Mouse (Mus musculus) 416B (cell line): ENCODE measurements around the gene Gm49396.

ENCODE experiments used
- DNase-seq: peaks from one replicate; pipeline ENCODE4 v3.0.0; 2011; ENCODE audit warnings: low read depth

Gm49396 gene

DNA sequence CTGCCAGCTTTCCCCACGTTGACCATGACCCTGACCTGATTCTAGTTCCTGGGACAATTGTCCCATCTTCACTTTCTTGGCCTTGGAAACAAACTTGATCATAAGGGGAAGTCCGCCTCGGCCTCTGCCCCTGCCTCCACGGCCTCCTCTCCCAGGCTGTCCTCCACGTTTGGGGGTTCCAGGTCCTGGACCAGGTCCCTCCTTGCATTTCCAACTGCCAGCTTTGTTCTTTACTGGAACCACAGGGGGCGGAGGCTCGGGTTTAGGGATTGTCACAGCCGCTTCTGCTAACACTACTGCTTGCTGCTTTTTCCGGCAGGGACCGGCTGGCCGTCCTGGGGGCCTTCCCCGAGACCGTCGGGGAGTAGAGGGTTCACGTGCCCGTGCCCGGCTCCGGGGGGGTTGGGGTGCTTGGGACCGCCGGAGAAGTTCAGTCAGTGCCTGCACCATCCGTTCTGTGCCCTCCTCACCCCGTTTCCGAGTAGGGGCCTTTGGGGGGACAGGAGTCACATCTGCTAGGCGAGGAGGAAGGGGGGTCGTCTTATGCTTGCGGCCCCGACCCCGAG is 23.4 kb downstream of the Gm49396 start:
- DNase-seq, result no peak

DNA sequence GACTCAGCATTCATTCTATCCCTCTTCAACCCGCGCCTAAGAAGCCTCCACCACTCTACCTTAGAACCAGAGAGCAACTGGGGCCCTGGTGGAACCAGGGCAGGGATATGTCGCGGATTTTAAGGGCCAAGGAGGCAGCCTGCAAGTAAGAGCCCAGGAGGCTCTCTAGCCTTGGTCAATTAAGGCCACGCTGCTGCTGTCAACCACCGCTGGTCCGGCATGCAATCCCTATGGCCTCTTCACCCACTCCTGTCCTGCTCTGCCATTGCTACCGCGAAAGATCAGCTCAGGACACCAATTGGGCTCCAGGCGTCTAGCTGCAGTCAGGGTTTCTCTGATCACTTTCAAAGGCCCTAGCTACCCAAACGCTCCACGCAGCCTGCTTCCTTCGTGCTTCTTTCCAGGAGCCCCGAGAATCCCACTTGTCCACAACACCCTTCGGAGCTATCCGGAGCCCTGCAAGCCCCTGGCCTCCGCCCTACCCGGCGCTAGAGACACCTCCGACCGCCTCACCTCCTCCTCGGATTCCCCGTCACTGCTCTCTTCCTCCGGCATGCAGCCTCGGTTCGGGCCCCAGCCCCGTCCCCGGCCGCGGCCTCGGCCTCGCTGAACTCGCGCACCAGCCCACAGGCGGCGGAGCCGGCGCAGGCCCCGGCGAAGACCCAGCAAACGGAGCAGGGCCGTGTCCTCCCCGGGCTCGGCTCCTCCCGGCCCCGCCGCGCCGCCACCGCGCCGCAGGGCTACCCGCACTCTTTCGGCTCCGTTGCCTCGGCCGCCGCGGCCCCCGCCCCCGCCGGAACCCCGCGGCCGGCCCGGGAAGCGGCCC is 24.9 kb downstream of the Gm49396 start:
- DNase-seq, result peak; percentile 37

DNA sequence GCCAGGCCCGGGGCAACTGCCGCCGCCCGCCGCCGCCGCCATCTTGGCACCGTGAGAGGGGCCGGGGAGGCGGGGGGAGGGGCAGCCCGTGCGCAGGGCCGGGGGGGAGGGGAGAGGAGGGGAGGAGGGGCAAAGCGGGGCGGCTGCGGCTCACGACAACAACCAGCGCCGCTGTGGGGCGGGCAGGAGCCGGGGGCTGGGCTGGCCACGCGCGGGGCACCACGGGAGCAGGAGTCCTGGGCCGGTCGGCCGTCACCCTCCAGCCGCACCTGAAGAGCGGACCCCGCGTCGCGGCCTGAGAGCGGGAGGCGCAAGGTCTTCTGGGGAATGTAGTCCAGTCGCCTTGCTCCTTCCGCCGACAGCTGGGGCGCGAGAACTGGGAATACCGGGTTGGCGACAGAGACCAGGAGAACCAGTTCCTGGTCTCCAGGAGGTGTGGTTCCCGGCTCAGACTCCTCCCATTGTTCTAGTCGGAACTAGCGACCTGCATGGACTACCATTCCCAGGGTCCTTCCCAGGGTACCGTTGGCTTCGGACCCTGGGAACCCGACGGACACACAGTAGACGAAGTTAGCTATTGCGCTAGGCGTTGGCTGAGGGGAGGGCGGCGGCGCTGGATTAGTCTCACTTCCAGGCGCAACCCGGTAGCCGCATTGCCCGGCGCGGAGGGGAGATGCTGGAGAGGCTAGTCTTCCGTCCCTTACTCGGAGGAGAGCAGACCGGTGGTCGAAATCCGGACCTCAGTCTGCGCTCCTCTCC is 25.7 kb downstream of the Gm49396 start, which contains the start of gene Kmt2b:
Gene Kmt2b (minus strand): TSS at position 51 of the 759 bp plus-strand sequence.
- DNase-seq, result peak; percentile 96

DNA sequence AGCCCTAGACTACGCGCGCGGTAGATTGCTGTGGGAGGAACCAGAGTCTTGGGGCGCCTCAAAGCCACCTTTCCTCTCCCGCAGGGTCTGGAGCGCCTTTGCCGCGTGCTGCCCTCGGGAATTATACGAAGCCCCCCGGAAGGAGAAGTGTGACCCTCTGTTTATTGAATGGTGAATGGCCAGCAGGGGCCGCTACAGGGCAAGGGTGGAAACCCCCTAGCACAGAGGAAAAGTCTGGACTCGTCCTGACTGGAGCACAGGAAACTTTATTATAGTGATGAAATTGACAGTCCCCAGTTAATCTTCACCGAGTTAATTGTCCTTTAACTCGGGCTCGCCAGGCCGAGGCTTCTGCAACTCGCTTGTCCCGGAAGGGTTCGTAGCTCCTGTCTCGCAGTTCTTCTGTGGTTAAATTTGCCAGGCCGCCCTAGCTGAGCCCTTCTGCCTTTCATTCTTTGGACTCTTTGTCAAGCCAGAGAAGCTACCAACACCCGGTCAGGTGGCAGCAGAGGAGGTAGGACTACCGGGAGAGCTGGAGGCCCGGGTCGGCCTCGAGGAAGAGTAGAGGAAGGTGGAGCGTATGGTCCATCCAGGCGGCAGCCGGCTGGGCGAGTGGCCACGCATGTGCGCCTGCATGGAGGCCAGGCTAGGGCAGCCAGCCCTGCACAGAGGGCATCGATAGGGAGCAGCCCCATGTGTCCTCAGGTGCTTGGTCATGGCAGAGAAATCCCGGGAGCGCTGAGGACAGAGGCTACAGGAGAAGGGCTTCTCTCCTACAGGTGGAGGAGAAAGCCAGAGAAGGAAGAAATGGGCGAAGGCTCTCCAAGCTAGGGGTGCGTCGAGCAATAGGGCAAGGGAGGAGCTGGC is 26.5 kb downstream of the Gm49396 start:
- peak; percentile 85 for DNase-seq

DNA sequence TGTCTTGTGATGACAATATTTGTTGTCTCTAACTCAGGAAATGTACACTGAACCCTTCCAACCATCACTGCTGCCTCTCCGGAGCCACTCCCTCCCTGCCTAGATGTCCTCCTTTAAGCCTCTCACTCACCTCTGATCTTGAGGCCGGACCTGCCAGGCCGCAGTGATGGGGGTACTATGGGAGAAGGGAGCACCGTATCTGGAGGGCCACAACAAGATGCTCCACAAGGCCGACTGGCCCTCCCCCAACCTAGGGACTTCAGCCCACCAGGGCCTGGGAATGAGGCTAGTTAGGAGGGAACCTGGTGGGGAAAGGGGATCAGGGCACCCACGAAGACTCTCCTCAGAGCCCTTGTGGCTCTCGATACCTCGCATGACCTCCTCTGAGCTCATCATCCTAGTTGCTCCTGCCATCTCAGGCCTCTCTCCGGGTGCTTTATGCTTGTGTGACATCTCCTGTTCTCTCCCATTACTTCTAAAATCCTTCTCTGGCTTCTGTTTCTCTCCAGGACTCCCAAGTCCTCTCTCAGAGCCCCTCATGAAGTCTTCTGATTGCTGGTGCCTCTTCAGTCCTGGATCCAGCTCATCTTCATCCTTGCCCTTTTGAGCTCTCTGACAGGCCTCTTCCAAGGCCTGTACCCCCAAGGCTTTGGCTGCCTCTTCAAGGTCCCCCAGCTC is 27.9 kb downstream of the Gm49396 start:
- DNase-seq, result no peak

DNA sequence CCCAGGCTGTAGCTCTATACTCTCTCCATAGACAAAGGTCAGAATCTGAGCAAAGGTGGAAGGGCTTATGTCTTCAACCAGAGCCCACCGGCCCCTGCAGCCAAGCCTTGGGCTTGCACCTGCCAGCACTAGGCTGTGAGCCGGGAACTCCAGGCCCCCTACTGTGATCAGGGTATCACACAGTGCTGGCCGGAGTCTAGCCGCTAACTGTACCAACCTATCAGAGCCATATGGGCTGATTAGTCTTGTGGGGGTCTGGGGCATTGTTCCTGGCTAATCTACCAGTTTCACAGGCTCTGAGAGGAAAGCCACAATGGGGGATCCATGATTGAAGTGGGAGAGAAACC is 28.4 kb downstream of the Gm49396 start:
- no peak for DNase-seq

DNA sequence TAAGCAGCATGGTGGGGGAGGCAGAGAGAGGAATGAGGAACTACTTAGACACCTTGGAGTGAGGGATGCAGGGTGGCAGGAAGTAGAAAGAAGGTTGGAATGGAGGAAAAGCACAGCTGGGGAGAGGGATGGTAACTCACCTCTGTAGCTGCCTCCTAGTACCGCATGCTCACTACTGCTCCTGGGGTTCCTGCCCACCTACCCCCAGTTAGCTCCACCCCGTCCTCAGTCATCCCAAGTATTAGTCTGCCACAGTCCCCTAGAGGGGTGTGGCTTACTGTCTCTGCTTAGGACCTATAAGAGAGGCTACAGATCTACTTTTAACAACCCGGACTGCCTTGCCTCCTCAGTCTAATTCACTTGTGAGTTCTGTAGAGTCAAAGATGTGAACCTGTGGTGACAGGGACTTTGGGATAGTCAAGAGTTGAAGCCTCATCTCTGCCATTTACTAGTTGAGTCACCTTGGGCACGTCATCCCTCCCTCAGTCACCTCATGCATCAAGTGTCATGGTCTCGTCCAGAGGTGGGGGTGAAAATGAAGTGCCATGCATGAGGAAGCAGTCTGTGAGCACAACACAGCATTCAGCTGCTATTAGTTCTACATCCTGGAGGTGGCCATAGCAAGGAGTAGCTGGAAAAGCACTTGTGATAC is 29.8 kb downstream of the Gm49396 start:
- no peak for DNase-seq

DNA sequence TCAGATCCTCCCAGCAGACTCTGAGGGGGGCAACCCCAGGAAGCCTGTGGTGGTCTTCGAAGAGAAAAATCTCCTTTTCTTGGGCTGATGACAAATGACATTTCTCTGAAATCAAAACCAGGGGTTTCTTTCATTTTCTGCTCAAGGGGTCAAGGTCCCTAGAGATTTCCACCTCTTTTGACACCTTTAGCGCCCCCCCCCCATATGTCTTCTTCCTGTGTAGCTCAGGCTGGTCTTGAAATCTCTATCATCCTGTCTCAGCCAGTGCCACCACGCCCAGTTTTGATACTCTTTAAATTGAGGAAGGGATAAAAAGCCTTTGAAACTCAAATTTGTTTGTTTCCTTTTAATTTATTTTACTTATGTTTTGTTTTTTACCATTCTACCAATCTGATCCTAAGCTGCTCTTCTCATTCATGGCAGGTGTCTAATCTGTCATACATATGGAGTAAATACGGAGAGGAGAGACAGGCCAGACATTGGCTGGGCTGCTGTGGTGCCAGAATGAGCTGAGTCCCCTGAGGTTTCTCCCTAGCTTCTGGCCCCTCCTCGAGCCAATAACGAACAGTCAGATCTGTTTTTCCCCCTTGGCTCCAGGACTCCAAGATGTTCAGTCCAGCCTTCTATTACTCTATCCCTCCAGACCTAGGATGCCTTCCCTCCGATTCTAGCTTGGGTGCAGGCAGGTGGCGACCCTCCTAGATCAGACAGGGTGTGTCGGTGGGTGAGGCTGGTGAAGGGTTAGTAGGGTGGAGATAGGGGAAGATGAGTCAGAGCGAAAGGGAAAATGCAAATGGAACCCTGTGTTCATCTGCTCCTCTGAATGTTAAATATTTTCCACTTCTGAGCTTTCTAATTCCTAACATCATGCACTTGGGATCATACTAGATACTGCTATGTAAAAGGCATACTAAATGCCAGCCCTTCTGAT is 30.7 kb downstream of the Gm49396 start:
- no peak for DNase-seq

DNA sequence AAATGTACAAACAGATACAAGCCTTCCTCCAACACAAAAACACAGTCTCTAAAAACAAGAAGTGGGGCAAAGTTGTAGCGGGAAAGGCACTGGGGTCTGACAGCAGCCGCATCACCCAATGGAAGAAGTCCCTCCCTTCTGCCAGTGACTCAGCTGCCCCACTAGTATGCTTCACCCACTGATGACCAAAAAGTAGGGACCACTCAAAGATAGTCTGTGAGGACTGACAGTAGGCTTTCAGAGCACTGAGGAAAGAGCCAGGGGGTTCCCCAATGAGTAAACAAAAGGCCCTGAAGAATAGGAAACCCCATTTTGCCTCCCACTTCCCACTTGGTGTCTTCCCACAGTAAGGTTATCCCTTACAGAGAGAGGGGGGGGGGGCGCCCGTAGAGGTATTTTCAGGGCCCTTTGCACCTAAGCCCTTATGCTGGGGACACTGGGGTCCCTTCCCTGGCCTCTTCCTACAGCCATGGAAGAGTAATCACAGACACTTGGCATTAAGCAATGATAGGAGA is 31.4 kb downstream of the Gm49396 start:
- DNase-seq, result no peak

DNA sequence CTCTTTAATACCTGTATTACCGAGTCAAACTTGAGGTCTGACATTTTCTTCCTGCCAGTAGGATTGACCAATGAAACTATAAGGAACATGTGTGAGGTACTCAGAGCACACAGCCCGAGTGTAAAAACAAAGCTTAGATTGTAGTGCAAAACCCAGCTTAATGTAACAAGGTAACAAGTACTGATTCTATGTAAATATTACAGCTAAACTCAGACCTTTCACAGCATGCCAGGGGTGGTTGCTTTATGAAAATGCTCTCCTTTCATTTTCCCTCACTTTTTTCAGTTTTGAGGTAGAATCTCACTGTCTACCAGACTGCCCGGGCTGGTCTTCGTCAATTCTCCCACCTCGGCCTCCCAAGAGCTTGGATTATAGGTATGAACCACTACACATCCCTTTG is 32.9 kb downstream of the Gm49396 start:
- DNase-seq, result no peak

DNA sequence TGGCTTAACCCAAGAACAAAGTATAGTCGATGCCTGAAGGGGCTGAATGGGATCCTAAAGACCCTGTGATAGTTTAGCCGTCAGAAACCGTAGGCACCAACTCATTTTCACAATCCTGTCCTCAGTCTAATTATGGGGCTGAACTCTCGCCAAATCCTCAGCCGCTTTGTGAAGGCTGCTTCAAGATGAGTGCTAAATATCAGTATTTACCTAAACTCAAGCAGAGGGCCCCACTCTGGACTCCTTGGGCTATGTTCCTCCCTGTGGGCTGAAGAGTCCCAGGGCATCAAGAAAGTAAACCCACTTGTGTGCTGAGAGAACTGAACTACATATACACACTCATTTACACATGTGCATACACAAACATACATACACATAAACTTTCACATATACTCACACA is 33.7 kb downstream of the Gm49396 start:
- DNase-seq, result no peak

DNA sequence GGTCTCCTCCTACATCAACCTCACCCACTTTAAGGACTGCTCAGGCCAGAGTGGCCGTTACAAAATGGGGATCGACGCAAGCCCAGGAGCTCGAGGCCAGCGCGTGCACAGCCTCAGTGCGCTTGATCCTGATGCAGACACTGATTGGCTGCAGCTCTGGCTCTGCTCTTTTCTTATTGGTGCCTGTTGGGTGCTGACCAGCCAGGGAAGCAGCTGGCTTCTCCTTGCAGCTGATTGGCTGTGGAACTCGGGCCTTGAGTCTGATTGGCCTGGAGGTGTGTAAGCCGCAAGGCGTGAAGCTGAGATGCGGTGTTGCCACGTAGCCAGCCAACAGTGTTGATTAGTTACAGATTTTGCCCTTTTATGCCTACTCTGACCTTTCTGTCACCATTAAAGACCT is 35.6 kb downstream of the Gm49396 start, which contains the start of gene Zbtb32:
Gene Zbtb32 (minus strand): TSS at position 124 of the 400 bp plus-strand sequence.
- no peak for DNase-seq

DNA sequence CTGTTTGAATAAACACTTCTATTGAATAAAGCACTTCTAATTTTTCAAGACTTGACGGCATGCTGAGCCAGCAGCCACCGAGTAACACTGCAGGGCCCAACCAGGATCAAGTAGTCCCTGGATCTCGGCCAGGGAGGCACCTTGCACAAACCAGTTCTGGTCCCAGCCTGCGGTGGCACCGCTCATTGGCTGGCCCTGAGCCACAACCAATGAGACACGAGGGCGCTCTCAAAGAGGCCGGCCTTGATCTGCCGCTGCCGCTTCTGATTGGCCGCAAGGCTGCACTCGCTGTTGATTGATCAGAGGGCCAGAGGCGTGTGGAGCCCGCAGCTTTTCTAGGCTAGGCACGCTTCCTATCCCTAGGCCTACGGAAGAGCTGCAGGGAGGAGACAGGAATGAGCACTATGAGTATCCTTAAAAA is 36.8 kb downstream of the Gm49396 start:
- no peak for DNase-seq

DNA sequence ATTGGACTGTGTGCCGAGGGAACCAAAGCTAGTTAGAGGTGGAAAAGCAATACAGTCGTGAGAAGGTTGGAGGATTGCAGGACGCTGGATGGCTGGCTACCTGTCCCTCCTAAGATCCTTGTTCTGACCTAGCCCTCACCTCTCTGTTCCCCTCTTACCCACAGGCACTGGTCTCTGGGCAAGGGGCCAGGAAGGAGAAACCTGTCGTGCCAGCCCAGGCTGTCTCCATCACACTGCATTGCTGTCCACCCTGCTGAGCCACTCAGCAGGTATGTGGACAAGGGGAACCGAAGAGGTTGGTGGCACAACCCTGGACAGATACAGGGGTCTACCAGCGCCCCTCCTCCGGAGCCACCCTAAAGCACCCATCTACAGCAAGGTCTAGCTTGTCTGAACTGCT is 37.5 kb downstream of the Gm49396 start:
- DNase-seq, result no peak

DNA sequence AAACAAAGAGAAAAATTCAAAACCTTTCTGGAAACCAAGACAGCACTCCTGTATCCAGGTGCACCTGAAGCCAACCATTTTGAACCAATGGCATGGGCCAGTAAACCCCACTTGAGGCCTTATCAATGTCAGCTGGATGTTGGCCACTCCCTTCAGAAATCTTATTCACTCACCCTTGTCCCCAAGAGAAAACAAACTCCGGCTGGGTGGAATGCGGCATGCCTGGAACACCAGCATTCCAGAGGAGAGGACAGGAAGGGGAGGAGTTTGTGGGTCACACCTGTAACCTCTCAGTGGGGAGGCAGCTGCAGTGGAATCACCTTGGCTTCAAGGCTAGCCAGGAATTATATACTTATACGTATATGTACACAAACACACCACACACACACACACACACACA is 39.4 kb downstream of the Gm49396 start:
- no peak for DNase-seq

DNA sequence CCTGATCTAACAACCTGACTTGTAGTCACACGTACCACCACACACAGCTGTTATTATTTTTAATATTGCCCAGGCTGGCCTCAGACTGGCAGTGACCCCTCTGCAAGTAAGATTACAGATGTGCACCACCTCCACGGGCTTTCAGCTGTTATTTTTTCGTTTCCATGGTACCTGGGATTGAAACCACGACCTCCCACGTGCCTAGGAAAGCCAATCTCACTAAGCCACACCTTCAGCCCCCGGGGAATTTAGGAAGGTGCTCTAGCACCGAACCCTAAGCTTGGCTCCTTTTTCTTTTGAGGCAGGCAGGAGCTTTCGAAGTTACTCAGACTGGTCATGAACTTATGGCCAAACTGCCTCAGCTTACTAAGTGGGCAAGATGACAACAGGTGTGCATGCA is 41.3 kb downstream of the Gm49396 start:
- DNase-seq, result no peak

DNA sequence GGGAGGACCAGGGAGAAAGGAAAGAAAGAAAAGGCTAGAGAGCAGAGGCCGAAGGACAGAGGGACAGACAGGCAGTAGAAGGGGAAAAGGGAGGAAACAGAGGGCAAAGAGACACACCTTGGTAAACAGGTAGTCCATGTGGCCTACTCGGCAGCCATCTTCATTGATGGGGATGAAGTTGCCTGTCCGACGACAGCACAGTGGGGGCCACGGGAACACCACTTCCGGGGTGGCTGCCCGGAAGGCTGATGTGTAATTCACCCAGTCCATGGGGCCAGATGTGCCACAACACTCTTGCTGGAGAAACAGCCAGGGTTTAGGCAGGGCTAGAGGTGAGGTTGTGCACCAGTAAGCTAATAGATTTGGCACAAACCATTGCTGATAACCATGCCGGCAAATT is 41.8 kb downstream of the Gm49396 start:
- no peak for DNase-seq

DNA sequence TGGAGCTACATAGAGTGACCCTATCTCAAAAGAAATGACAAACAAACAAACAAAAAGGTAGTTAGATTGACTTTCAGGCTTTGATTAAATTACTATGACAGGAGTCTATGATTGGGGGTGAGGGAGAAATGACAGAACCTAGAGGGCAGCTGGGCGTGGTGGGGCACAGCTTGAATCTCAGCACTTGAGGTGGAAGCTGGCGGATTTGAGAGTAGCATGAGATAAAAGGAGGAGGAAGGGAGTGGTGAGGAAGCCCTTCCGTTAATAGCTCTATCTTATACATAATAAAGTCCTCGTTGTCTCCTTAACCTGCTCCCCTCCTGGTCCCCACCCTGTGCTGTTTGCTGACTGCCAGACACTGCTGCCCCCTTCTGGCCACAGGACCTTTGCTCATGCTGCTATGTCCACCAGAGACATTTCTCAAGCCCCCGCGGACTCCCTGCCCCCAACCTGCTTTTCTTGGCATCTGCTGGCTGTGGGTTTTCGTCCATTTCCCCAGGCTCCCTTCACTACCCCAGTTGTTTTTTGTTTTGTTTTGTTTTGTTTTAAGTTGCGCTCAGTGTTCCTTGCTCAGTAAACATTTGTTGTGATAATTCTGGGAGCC is 44.7 kb downstream of the Gm49396 start:
- DNase-seq, result peak; percentile 70

DNA sequence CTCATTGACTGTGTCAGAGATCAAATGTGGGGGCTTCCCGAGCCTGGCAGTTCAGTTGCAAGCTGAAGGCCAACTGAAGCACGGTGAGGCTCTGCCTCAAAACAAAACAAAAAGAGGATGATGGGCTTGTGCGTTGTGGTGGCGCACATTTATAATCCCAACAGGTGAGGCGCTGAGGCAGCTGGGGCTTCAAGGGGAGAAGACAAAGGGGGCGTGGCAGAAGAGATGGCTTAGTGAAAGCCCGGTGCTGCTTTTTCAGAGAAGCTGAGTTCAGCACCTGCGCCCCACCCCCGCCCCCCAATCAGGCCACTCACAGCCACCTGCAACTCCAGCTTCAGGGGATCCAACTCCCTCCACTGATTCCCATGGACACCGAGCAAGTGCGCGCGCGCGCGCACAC is 45.3 kb downstream of the Gm49396 start:
- no peak for DNase-seq
